Mouse (Mus musculus) mouse embryonic stem cell (cell line): ENCODE results near the gene Tk1.

Experiments used
- in situ Hi-C, 2 experiments: fragments of 300-500 bp; cut with MboI; formaldehyde crosslinking; loops; 1 replicate in 1 of 2; 3 replicates in 1 of 2; pipeline ENCODE4 v1.14.3; 2019 to 2020; ENCODE audit warnings: low sequenced_read_pairs in 2 of 2, low pct_unique_long_range_greater_than_20kb in 1 of 2, mixed read lengths in 1 of 2; ENCODE audit not compliant: unreplicated experiment in 1 of 2

The Tk1 gene

DNA sequence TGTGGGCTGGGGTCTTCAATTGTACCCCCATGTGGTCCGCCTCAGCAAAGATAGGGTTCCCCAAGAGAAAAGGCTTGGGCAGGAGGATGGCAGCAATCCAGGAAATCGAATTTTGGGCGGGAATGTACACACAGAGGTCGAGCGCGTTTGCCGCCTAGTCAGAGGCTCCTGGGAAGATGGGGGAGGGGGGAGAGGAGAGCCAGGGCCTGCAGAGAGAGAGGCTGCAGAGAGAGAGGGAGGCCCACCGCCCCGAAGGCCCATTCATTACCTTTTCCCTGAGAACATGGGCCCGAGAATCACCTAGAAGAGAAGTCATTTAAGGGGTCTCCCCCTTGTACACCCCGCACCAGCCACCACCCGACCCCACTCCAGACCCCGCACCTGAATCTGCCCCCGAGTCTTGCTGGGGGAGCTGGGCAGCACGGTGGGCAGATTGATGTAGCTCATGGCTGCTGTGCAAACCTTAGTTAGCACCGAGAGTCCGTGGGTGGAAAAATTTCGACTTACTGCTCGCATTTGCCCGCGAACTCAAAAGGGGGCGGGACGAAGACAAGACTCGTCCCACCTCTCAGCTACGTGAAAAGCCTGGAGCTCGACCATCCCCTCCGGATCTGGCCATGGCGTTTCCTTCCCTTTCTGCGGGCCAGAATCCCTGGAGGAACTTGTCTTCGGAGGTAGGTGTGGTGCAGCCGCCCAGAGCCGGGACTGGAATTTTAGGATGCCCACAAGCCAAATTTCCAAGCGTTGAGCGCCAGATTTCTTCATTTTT is at the start of gene Tk1, which contains the start of gene Afmid:
TSS of gene Tk1 (minus strand) at position 760 of the 769 bp plus-strand sequence.
TSS of gene Afmid (plus strand) at position 592 of the 769 bp plus-strand sequence.
- in situ Hi-C loops: no loop called here

DNA sequence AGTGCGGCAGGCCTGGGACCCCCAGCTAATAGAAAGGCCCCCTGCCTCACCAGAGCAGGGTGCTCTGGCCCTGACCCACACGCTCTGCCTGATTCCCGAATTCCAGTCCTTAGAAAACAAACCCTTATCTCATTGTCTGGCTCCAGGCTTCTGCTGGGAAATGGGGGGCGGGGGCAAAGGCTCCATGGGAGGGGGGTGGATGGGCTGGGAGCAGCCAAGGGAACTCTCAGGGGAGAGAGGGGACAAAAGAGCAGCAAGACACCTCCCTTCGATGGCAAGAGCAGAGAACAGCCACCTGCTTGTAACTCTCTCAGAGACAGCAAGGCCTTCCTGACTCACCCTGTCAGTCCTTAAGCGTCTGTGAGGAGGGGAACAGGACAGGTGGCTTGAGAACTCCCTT is 49.8 kb upstream of the Tk1 start:
- in situ Hi-C loops: loop anchor here in 1 of 2 experiments (10.0 kb wide), 1 partner anchor 149 kb away; no protein-coding TSS in a partner anchor

DNA sequence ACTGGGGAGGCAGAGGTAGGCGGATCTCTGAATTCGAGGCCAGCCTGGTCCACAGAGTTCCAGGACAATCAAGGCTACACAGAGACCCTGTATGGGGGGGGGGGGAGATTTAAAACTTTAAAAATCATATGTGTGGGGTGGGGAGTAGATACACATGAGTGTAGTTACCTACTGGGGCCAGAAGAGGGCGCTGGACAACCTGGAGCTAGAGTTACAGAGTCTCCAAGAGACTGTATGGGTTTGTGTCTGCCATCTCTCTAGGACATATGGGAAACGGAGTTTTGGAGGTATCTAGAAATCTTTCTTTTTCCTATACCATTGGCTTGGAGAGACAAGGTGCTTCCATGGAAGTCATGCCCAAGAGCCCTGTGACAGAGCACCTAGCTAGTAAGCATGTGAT is 48.5 kb upstream of the Tk1 start:
- in situ Hi-C loops: loop anchor here (5.0 to 10.0 kb wide), 2 partner anchors 150 to 218 kb away; no protein-coding TSS in a partner anchor

DNA sequence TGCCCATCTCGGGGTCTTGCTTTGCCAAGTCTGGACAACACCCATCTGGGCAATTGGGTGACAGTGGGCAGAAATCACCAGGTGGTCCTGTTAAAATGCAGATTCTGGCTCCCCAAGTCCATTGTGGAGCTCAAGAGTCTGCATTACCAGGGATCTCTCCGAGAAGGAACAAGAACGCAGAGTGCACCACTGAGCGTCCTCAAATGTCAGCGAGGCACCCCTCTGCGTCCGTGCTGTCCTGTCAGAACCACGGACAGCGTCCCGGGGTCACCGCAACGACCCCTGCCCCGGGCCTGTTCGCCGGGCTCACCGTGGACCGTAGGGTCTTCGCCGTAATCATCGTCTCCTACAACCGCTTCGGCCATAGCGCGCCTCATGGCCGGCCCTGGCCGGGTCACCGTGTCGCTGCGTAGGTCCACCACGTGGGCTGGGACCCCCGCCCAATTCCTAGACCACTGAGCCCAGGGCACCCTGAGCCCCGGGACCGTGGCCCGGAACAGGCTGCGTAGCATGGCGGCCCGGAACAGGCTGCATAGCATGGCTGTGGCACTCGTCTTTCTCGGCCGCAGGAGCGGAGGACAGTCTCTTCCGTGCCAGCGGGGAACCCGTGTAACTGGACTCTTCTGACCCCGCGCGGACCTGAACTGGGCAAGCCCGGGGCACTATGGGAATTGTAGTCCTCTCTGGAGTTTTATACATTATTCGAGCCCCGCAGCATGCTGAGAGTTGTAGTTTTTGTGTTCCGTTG is 47.1 kb upstream of the Tk1 start, which contains the start of gene Tha1:
TSS of gene Tha1 (minus strand) at position 621 of the 748 bp plus-strand sequence.
- in situ Hi-C loops: loop anchor here (5.0 to 10.0 kb wide), 2 partner anchors 152 to 219 kb away; no protein-coding TSS in a partner anchor

DNA sequence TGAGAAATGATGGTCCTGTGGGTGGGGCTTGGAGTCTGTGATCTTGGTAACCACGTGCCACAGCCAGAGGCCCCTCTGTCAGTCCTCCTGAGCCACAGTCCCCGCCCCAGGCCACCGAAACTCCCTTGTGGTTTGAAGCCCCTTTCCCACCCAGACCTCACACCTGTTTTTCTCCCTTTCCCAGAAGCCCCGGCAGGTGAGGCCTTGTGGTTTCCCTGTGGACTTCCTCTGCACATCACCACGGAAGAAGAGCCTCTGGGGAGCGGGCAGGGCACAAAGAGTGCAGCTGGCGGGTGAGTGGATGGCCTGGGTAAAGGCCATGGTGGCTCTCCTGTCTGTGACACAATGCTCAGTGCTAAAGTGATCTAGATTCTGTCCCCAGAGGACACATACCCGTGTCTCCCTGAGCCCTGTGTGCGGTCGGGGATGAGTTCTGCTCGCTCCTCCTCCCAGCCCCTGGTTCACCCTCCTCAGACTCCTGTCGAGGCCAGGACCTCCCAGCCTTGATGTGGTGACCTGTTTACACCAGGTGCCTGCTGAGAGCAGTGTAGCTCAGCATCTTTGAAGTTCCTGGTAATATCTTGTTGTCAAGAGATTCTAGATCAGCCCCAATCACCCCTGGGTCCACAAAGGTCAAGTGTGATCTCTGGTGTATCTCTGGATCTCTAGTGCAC is 46.2 kb upstream of the Tk1 start:
- in situ Hi-C loops: loop anchor here (5.0 to 10.0 kb wide), 2 partner anchors 153 to 220 kb away; no protein-coding TSS in a partner anchor

DNA sequence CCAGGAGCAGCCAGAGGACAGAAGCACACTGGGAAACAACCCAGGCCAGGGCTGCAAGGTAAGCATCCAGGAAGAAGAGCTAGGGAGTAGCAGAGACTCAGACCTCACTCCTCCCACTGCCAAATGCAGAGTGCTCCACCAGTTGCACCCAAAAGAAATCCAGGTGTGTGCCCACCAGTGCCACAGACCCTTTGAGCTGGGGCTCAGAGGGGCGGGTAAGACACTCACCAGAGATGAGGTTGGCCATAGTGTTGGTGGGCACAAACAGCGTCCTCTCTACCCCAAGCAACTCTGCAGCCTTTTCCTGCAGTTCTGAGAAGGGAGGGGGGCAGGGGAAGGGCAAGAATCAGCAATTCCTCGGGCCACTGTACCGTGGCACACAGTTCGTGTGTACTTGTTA is 45.5 kb upstream of the Tk1 start:
- in situ Hi-C loops: loop anchor here (5.0 to 10.0 kb wide), 2 partner anchors 153 to 221 kb away; no protein-coding TSS in a partner anchor

DNA sequence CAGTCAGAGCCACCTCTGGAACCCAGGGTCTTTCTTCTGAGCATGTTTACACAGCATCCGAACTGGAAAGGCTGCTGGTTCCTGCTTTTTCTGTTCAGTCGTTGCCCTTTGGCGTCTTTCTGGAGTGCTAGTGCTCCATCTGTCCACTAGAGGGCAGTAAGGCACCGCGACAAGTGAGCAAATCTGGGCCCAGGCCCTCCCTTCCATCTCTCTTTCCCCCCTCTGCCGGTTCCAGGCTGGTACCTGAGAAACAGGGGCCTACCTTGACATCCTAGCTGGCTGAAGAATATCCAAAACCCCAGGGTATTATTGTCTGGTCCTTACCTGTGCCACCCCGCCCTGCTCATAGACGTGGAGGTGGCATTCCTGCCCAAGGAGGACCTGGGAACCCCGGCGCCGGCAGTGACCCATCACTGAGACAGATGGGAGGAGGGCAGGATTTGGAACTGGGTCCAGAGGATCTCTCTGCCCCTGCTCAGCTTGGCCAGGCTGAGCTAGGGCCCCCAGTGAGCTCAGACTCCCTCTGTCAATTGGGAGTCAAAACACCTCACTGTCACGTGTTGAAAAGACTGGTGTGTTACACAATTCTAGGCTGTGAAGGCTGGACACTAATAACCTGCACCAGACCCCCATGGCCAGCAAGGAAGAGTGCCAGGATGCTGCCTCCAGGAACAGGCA is 44.9 kb upstream of the Tk1 start:
- in situ Hi-C loops: loop anchor here (5.0 to 10.0 kb wide), 2 partner anchors 154 to 221 kb away; no protein-coding TSS in a partner anchor

DNA sequence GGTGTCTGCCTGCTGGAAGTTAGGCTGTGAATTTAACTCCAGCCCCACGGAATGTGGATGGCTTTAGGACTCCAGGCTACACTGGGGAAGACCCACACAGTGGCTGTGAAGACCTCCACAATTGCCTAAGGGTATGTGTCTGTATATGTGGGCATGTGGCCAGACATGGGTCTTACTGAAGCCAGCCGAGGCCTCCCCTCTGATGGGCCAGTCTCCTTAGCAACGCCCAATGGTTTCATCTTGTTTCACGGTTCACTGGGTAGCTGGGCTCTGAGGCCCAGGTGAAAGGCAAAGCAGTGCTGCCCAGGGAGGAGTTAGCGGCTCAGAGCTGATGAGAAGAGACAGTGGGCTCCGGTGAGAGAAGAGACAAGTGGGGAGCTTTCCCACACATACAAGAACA is 40.1 kb upstream of the Tk1 start:
- in situ Hi-C loops: no loop called here

DNA sequence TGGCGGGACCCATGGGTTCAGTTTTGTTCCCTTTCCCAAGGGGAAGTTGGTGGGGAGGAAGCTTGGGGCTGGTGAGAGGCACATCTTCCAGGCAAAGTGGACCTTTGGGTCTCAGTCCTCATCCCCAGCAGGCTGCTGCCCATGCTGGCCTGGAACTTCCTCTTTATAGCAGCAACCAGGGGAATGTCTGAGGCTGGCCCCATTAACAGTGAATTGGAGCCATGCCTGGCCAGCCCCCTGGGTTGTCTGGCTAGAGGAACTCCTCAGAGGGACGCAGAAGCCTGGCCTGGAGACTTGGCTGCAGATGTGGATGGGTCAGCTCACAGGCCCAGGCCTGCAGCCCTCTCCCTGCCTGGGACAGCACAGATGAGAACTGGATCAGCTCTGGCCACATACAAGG is 38.9 kb upstream of the Tk1 start:
- in situ Hi-C loops: no loop called here

DNA sequence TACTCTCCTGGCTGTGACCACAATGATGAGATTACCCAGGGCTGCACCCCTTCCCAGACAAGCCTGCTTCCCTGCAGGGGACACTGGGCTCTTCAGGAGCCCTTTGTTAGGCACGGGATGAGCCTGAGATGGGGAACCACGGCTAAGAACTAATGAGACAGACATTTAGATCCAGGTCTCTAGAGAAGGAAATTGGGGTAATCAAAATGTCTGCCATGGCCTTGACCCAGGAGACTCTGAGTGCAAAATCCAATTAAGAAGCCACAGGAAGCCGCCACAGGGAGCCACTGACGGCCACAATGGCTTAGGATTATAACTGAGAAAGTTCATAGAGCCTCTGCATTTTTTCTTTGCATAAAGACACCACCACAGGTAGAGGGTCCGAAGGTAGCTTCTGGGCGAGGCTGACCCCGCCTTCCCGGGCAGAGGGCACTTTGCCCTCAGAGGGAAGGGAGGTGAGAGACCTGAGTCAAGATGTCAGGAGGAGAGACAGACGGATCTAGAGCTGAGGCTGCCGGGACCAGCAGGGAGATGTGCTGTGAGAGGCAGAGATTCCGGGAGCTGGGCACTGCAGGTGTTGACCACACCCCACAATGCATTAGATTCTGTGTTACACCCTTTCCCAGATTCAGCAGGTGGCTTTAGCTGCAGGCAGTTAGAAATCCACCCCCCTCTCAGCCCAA is 37.4 kb upstream of the Tk1 start:
- in situ Hi-C loops: no loop called here

DNA sequence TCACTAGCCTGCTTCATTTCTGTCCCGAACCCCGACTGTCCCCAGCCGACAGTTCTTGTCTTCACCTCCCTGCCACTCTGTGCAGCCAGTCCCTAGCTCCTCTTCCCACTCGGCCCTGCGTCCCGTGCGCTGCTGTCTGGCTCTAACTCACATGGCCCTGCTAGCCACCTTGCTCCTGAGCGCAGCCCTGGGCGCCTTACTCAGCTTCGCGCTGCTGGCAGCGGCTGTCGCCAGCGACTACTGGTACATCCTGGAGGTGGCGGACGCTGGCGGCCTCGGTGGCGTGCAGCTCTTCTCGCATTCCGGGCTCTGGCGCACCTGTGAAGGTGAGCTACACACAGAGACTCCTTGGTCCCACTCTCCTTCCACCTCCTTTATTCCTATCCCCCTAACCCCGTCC is 34.7 kb upstream of the Tk1 start, which contains the start of gene Tmem235:
TSS of gene Tmem235 (plus strand) at position 152 of the 400 bp plus-strand sequence.
- in situ Hi-C loops: no loop called here

DNA sequence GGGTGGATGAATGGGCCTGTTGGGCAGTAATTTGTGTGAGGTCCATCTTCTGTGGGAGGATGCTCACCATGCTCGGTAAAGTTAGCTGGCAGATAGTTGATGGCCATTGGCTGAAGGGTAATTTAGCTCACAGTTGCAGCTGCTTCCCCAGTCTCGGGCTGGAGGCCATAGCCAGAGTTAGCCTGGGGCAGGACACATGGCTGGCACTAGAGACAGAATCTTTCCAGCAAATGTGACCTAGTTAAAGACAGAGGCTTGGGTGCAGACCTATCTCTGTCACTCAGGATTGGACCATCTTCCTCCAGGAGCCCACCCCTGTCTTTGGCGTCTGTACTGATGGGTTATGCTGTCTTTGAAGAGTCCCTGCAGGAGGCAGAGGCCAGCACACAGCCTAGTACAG is 32.5 kb upstream of the Tk1 start:
- in situ Hi-C loops: no loop called here

DNA sequence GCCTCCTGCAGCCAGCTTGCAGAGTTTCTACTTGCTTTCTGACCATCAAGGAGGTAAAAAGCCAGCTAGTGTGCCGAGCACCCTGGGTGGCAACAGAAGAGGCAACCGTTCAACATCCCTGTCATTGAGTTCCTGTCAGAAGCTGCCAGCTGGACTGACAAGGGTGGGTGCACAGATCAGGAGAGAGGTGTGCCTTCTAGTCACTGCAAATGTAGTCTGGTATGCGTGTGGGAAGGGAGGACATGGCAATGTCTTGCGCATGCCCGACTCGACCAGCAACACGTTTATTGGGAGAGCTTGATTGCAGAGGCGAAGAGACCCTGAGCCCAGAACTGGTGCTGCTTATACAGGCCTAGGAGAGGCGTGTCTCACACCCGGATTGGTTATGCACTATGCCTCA is 31.6 kb upstream of the Tk1 start:
- in situ Hi-C loops: no loop called here

DNA sequence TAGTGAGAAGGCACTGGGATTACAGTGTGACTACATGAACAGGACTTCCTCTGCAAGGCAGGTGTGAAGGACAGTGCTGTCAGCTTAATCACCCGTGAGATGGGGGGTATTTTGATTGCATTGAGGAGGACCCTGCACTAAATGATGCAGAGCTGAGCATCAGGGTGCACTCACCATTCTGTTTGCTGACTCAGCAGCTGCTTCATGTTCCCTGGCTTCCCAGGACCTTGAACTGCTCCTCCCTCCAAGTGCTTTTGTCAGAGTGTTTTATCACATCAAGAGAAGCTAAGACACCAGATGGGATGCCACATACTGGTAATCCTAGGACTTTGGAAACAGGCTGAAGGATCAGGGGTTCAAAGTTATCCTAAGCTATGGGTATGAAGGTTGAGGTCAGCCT is 30.1 kb upstream of the Tk1 start:
- in situ Hi-C loops: no loop called here

DNA sequence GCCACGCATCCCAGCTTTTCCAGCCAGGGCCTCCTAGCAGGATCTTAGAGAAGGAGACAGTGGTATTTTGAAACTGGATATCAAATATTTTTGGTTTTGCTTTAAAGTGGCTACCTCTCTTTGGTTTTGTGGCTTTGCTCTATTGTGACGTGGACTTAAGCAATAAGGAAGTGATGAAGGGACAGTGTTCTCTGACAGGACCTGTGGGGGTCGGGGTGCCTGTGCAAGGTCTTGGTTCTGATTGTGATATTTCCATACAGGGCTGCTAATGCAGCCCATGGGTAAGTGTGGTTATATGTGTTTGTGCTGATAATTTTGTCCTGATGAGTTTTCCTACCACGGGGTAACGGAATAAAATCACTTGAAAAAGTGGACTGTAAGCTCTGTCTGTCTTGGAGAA is 29.5 kb upstream of the Tk1 start:
- in situ Hi-C loops: no loop called here

DNA sequence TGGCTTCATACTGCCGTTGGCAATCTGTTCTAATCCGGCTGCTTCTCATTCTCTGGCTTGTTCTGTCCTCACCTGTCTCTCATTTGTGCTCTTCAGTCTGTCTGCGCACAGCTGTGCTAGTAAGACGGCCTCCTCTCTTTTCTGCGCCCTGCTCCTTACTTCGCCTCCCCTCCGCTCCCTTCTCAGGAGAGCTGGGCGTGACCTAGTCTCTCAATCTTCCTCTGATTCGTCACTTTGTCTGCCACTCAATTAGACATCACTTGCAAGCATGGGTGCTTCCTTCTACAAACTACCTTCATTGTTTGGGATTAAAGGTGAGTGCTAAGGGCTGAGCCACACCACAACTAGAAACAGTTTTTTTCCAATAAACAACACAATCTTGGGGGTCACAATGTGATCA is 28.3 kb upstream of the Tk1 start:
- in situ Hi-C loops: no loop called here

DNA sequence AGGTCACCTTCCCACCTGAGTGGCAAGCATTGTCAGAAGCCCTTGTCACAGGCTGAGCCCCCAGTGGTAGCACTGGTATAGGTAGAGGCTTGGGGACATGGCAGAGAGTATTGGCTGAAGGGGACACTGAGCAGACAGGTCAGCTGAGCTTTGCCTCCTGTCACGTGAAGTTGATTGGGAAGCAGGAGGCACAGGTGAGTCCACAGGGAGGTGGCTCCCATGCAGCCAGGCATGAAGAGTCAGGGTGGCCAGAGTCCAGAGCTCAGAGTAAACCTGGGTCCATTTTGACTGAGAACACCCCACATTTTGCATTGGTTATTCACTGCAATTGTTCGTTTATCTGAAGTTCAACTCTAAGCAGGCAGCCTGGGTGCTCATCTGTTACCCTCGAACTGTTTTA is 27.0 kb upstream of the Tk1 start:
- in situ Hi-C loops: no loop called here
